Mouse (Mus musculus) ovary, postnatal 14 days (tissue): ENCODE measurements around the gene Scaf11.

Experiments used
- DNase-seq: peaks from one replicate; pipeline ENCODE4 v3.0.0; 2022; ENCODE audit warnings: low spot score

Scaf11 gene

DNA sequence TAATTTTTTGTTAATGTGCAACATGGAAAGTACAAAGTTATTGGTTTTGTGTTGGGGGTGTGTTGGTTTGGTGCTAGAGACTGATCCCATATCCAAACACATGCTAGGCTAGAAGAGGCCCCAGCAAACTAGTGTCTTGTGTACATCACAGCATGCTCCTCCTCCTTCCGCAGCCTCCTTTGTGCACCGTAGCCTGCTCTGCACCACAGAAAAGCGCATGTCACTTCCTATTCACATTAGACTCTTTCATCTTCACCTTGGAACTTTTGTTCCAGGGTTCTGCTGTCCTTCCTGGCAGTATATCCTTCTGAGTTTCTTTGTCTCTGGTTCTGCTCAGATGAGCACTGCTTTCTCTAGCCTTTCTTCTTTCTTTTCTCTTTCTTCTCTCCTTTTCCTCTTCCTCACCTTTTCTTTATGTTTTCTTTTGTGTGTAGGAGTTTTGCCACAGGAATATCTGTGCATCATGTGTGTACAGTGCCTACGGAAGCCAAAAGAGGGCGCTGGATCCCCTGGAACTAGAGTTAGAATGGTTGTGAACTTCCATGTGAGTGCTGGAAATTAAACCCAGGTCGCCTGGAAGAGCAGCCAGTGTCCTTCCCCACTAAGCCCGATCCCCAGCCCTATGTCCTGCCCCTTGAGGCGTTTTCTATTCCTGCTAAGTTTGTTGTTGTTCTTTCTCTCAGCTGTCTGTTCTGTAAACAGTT is 63.9 kb downstream of the Scaf11 start:
- DNase-seq = no peak

DNA sequence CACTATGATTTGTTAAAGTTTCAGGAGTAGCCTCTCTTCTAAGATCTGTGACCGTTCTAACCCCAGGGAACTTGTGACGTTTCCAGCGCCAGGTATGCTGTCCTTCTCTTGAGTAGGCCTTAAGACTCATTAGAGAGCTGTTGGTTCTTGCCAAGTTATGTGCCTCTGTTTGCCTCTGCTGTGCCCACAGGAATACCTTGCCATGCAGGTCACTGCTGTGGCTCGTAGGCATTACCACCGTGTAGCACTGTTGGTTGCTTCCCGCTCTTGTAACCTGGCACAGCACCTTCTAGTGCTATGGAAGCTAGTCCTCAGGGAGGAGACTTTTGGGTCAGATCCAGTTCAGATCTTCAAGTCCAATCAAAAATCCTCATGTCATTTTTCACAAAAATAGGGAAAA is 65.6 kb downstream of the Scaf11 start:
- no peak for DNase-seq

DNA sequence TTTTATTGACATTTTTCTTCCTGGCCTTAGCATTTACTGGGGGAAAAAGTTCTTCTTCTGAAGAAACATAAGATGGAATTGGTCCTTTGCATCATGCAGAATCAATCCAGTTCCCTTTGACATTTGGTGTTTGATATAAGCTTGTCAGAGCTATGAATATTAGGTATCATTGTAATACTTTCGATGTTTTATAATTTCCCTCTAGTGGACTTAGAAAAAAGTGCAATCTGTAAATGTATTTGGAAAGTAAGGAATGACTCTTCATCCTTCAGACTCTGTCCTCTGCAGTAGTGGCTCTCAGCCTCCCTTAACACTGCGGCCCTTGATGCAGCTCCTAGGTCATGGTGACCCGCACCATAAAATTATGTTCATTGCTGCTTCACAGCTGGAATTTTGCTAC is 67.8 kb downstream of the Scaf11 start:
- no peak for DNase-seq

DNA sequence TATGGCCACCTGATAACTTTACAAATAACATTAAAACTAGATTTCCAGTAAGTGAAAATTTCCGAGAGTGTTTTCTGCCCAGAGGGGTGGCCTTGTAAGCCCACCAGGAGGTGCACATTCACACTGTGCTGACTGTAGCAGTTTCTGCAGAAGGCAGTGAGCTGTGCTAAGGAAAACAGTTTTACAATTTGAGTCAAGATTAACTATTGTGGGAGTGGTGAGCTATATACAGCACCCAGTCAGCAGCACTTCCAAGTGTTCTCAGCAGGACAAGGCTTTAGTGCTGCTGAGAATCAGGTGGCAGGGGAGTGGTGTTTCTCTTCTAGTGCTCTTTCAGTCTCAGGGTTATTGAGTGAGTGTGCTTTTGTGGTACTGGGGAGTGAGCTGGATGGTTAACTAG is 72.1 kb downstream of the Scaf11 start:
- no peak for DNase-seq

DNA sequence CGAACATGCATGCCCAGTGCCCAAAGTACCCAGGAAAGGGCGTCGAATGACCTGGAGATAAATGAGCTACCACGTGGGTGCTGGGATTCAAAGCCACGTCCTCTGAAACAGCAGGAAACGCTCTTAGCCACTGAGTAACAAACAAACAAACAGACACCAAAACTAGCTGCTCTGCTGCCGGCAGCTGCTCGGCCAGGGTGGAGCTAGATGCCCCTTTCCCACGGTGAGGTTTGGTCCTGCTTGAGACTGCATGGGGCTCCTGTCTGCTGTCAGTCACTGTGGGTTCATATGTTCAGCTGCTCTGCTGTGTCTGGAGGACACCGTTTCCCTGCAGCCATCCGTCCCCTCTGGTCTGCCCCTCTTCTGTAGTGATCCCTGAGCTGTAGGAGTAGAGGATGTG is 78.4 kb downstream of the Scaf11 start:
- no peak for DNase-seq

DNA sequence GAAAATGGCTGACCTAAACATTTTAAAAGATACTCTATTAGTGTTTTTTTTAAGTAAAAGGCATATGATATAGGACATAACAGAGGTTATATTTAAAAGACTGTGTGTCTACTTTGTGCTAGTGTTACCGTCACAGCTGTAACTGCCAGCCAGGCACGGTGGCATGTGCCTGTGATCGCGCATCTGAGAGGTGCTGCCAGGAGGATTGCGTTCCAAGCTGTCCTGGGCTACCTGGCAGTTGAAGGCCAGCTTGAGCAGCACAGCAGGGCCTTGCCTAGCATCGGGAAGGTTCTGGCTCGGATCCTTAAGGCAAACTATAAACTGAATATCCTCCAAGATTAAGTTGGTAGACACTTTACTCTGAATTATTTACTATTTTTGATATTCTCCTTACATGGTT is 82.9 kb downstream of the Scaf11 start:
- DNase-seq = no peak

DNA sequence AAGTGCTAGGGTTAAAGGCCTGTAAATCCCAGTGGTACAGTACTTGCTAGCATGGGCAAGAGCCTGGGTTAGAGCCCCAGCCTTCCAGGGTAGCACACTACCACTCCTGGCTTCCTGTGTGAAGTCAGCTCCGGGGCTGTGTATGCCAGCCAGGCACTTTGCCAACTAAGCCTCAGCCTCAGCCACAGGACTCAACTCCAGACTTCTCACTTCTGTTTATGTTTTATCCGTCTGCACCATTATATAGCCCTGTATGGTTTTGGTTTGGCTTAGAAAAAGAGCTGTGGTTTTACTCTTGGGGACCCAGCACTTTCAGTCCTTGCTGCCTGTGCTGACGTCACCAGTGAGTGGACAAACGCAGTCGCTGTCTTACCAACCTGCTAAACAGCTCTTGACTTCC is 83.4 kb downstream of the Scaf11 start:
- DNase-seq = no peak

DNA sequence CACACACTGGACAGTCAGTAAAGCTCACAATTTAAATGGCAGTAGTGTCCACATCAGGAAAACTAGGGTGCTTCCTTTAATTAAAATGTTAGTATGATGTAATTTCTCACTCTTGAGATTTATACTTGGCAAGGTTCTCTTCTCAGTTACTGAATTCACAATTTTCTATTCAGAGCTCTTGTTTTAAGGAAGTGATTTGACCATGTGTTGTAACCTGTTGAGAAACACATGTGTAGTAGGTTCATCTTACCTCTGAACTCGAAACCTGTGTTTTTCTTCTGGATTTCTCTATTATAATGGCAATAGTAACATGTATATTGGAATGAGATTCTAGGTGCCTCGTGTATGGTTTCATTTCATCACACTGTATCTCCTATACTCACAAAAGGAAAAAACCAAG is 84.4 kb downstream of the Scaf11 start:
- DNase-seq = no peak

DNA sequence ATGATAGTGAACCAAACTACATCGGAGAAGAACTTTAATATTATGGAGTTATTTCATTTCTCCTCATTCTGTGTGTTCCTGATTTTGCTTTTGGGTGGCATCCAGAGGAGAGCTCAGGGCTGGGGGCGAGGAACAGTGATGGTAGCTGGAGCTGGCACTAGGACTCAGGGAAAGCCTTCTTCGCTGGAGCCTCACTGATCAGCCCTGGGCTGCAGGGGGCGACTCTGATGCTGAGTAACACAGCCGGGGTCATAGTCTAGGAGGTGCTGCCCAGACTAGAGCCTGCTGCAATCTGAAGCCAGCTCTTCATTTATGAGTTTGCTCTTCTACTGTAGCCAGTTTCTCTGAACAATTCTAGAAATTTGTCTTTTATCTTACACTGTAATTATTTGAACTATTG is 87.5 kb downstream of the Scaf11 start:
- DNase-seq = no peak

DNA sequence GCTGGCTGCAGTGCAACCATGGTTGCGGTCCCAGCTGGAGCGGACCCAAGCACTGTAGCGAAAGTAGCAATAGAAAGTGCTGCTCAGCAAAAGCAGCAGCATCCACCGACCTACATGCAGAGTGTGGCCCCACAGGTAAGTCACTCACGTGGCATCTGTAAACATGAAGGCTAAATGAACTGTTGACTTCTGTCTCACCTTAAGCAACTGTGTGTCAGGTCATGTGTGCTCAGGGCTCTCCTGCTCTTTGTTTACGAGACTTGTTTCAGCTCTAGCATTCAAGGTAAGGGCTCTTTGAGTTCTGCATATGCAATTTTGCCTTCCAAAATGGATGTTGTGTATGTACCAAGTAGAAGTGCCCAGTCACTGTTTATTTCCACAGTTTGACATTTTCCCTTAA is 88.0 kb downstream of the Scaf11 start:
- DNase-seq = no peak

DNA sequence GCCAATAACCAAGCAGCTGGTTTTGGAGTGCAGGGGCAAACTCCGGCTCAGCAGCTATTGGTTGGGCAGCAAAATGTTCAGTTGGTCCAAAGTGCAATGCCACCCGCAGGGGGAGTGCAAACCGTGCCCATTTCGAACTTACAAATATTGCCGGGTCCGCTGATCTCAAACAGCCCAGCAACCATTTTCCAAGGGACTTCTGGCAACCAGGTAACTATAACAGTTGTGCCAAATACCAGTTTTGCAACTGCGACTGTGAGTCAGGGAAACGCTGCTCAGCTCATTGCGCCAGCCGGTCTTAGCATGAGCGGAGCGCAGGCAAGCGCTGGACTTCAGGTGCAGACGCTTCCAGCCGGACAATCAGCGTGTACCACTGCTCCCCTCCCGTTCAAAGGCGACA is 89.3 kb downstream of the Scaf11 start:
- no peak for DNase-seq

DNA sequence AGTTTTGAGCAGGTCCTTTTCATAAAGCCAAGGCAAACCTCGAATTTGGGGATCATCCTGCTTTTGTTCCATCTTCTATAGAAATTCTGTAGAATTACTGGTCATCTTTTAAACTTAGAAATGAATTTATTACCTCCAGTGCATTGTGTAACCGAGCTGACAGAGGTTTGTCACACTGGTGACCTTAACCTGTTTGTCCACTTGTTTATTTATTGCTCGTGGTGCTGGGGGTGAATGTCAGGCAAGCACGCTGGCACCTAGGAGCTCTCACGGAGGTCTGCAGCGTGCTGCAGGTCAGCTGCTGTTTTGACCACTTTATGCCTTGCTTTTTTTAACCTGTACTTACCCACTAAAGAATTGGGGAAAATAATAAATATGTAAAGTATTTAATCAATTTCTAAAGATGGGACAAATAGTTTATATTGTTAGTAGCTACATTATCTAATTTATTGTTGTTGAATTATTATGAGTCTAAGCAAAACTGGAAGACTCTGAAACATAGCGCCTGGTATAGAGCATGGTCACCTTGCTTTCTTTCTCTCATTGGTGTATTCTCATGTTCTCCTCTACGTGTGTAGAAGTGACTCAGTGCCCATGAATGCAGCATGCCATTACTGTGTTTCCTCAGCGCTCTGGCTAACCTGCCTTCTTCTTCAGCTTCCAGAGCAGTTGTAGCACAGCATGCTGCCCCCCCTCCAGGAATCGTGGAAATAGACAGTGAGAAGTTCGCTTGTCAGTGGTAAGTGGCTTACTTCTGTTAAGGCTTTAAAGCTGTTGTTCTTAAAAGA is 94.3 kb downstream of the Scaf11 start:
- DNase-seq = no peak

DNA sequence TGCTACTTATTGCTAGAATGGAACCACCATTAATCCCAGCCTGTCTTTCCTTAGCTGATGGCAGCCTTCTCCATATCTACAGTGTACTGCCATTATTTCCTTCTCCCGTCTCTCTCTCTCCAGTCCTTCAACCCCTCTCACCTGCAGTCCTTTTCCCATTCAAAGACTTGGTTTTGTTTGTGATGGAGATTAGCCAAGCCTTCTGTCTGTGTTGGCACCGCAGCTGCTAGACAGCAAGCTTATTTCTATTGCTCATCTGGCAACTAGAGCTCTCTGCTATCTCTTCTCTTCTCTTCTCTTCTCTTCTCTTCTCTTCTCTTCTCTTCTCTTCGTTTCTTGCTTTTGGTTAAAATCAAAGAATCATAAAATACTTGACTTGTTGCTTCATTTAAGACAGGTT is 95.3 kb downstream of the Scaf11 start:
- DNase-seq = no peak
